Mouse (Mus musculus) CH12.LX (cell line): ENCODE data around the gene Hist1h3g.

ENCODE experiments used
- CTCF ChIP-seq, 2 experiments: IDR thresholded peaks in 1 of 2; conservative IDR thresholded peaks in 1 of 2; 2 replicates each; pipeline ENCODE4 v1.5.1; 2011 to 2012; ENCODE audit warnings: low read depth in 2 of 2, low read length in 2 of 2, improper control_type of control experiment in 1 of 2, inconsistent platforms in 1 of 2, mild to moderate bottlenecking in 1 of 2, moderate library complexity in 1 of 2
- EP300 ChIP-seq: IDR thresholded peaks from 2 replicates; pipeline ENCODE4 v1.6.1; 2011; ENCODE audit warnings: low read length, improper control_type of control experiment
- ETS1 ChIP-seq: conservative IDR thresholded peaks from 2 replicates; pipeline ENCODE4 v1.6.1; 2012; ENCODE audit warnings: low read depth, mild to moderate bottlenecking, inconsistent platforms, low read length, improper control_type of control experiment, moderate library complexity
- HCFC1 ChIP-seq: IDR thresholded peaks from 2 replicates; pipeline ENCODE4 v1.6.1; 2012; ENCODE audit warnings: low read depth, mild to moderate bottlenecking, inconsistent platforms, low read length, improper control_type of control experiment
- IRF4 ChIP-seq: IDR thresholded peaks from 2 replicates; pipeline ENCODE4 v1.6.1; 2014; ENCODE audit warnings: low read depth, mild to moderate bottlenecking, inconsistent platforms, low read length, improper control_type of control experiment
- KAT2A ChIP-seq: IDR thresholded peaks from 2 replicates; pipeline ENCODE4 v1.6.1; 2012; ENCODE audit warnings: low read length, improper control_type of control experiment, inconsistent platforms; ENCODE audit not compliant: insufficient replicate concordance
- NELFE ChIP-seq: IDR thresholded peaks from 2 replicates; pipeline ENCODE4 v1.6.1; 2011; ENCODE audit warnings: low read depth, low read length, improper control_type of control experiment
- POLR2A ChIP-seq: IDR thresholded peaks from 2 replicates; pipeline ENCODE4 v1.6.1; 2011; ENCODE audit warnings: low read depth, mild to moderate bottlenecking, improper control_type of control experiment, low read length
- TCF12 ChIP-seq: IDR thresholded peaks from 2 replicates; pipeline ENCODE4 v1.6.1; 2014; ENCODE audit warnings: low read depth, mild to moderate bottlenecking, inconsistent platforms, low read length, improper control_type of control experiment
- ZNF384 ChIP-seq: IDR thresholded peaks from 2 replicates; pipeline ENCODE4 v1.6.1; 2012; ENCODE audit warnings: low read depth, low read length, improper control_type of control experiment, inconsistent platforms

- peak; percentile 89 for TF ChIP-seq ZNF384
- no peak for TF ChIP-seq ETS1
- peak; percentile 84 to 94 for TF ChIP-seq CTCF (conservative IDR thresholded peaks at IDR 0.05 in 1 of 2, IDR thresholded peaks at IDR 0.05 in 1 of 2; ENCODE audit: low read depth in 2 of 2, low read length in 2 of 2)
- TF ChIP-seq HCFC1 = 0 out of 2 replicates have a peak, but pooled peaks have one; percentile 29
- no peak for TF ChIP-seq POLR2A
- TF ChIP-seq NELFE = peak; percentile 50; the same call in 1 of the 2 replicates
- TF ChIP-seq EP300 = no peak
- TF ChIP-seq TCF12 = 0 out of 2 replicates have a peak, but pooled peaks have one; percentile 32
- no peak for TF ChIP-seq KAT2A
- no peak; the same call in 1 of the 2 replicates for TF ChIP-seq IRF4
Measured at GRCm38 (mm10) chr13:23524654-23525053, 10.6 kb upstream of the Hist1h3g start.
